Mouse (Mus musculus) ES-Bruce4 (cell line): ENCODE results near the gene Gm6096.

ENCODE experiments used
- CTCF ChIP-seq: IDR thresholded peaks from one replicate; pipeline ENCODE4 v1.8.1; 2011; ENCODE audit warnings: low read depth, low read length
- EP300 ChIP-seq: IDR thresholded peaks from 2 replicates; pipeline ENCODE4 v1.6.1; 2011; ENCODE audit warnings: low read depth, low read length; ENCODE audit not compliant: insufficient read depth
- POLR2A ChIP-seq: IDR thresholded peaks from one replicate; pipeline ENCODE4 v1.8.1; 2011; ENCODE audit warnings: low read length; ENCODE audit not compliant: insufficient read depth

DNA sequence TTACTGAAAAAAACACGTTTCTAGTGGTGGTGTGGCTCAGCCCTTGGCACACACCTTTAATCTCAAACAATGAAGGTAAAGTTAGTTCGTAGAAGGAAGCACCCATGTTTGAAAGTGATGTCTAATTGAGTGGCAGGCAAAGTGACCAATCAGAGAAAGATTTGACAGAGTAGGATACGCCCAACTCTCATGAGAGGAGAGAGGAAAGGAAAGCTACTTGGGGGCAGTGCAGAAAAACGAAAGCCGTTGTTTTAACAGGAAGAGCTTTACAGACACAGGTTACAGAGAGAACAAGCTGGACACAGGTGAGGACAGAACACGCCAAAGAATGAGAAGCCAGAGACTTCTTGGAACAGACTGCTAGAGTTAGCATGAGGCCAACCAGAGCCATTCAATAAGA lies 44.5 kb upstream of the Gm6096 start:
- no peak for TF ChIP-seq CTCF
- TF ChIP-seq POLR2A = no peak
- TF ChIP-seq EP300 = no peak
